Mouse (Mus musculus) midbrain, embryonic 16.5 days (tissue): ENCODE results near the gene Naxd. TPM values are rescaled to one million over a fixed set of nuclear protein-coding genes. Genes with fewer than 3 reads are reported as not detected.

ENCODE experiments used
- polyA plus RNA-seq: library from polyadenylated mRNA; unstranded; fragments of >200 nt; fragmentation: Nextera tagmentation; extraction: Ambion mirVana; gene quantifications from 2 replicates; pipeline ENCODE4 v1.2.1, GENCODE M21; 2015

The Naxd gene
- polyA plus RNA-seq, 1 experiment from 2014 or later = 129 TPM

Other genes with a start within 250 kb of the Naxd start
- gene Col4a2, start 184.7 kb upstream of the Naxd start, polyA plus RNA-seq = 33.8 and 37.8 TPM in 2 replicates
- 73.6 and 83.1 TPM in 2 replicates for gene Col4a1, start 184.7 kb upstream of the Naxd start, polyA plus RNA-seq
- gene Rab20, start 18.8 kb upstream of the Naxd start, polyA plus RNA-seq = 0.53 and 0.77 TPM in 2 replicates
- gene Cars2, start 53.3 kb downstream of the Naxd start, polyA plus RNA-seq = 21.8 and 22.4 TPM in 2 replicates
- gene Ing1, start 58.1 kb downstream of the Naxd start, polyA plus RNA-seq = 39.3 and 42.4 TPM in 2 replicates
- gene Ankrd10, start 138.3 kb downstream of the Naxd start, polyA plus RNA-seq = 90.9 and 98.1 TPM in 2 replicates
- not detected in 2 replicates for gene 1700016D06Rik, start 203.6 kb downstream of the Naxd start, polyA plus RNA-seq
- 65.6 and 67.2 TPM in 2 replicates for gene Arhgef7, start 230.2 kb downstream of the Naxd start, polyA plus RNA-seq